Mouse (Mus musculus) ZHBTc4 (cell line): ENCODE measurements around the gene Vmn2r33.
"Not testable (repeated sequence)": the region's sequence is repeated elsewhere in the genome, so short reads cannot be mapped to it uniquely, and the experiment has no call there.

Experiments used
- DNase-seq: peaks from one replicate; pipeline ENCODE4 v3.0.0-alpha.2; 2011; ENCODE audit warnings: low read depth, low spot score

Gene Vmn2r33

GRCm38 (mm10) chr7:7566686-7567085, at the start of gene Vmn2r33:
Vmn2r33 (minus strand) TSS chr7:7566786.
- DNase-seq: not testable (repeated sequence)
